Mouse (Mus musculus) erythroblast, embryonic 14.5 days (primary cell): ENCODE measurements around the gene Olfr1350.

Experiments used
- GATA1 ChIP-seq: IDR thresholded peaks from 2 replicates; pipeline ENCODE4 v1.6.1; 2012; ENCODE audit warnings: low read length, inconsistent platforms, mixed read lengths
- TAL1 ChIP-seq: IDR thresholded peaks from 3 replicates; pipeline ENCODE4 v1.6.1; 2012; ENCODE audit warnings: low read length, inconsistent platforms, mixed read lengths

- TF ChIP-seq TAL1 (no peak), GATA1 (no peak)
Measured at GRCm38 (mm10) chr7:6564541-6564940, at the start of gene Olfr1350.
